Mouse (Mus musculus): ENCODE data around the gene Spred2.

DNA sequence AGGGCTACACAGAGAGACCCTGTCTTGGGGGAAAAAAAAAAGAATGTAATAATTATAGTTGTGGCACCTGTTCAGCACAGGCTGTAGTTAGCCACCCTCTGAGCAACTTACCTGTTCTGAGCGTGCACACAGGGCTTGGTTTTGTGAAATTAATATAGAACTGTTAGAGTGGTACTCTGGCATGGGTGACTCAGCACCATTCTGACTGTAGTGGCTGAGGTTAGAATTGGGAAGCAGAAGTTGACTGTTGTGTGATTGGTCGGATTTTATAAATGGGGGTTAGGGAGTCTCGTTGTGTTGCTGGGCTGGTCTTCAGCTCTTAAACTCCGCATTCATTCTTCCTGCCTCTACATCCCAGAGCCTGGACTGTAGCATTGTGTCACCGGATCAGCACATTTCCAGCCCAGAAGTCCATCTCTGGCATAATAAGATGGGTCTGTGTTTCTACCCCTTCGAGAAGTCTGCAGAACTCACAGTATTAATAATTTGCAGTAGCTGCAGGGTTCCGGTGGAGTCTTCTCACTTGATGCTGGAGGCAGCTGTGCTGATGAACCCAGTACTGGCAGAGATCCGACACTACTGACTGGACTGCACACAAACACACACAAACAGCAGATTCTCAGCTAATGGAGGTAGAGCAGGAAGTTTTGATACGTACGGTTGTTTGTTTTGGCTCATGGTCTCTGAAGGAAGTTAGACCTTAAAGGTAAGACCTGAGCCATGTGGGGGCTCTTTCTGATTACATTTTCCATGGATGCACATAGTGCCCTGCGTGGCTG, 5.1 kb downstream of the Spred2 start:
- TF ChIP-seq GATA1 (IDR thresholded peaks at IDR 0.05; ENCODE audit: borderline replicate concordance, low read length) (no peak), FLI1 (IDR thresholded peaks at IDR 0.05; ENCODE audit: low read length) (no peak)

All from megakaryocyte, embryonic 14.5 days (primary cell).